Mouse (Mus musculus) urinary bladder, postnatal 25 days (tissue): ENCODE measurements around the gene Pofut2.
A peak's percentile ranks its signal among the peaks of the same experiment; 100 is the strongest.

ENCODE experiments used
- DNase-seq: peaks from one replicate; pipeline ENCODE4 v3.0.0; 2022; ENCODE audit warnings: low spot score

Gene Pofut2

GRCm38 (mm10) chr10:77258704-77259621 lies at the start of gene Pofut2:
Gene Pofut2 (plus strand): TSS chr10:77259218.
- DNase-seq: peak; percentile 93

- DNase-seq: no peak
Observed at GRCm38 (mm10) chr10:77209261-77209660, 49.8 kb upstream of the Pofut2 start.

- no peak for DNase-seq
Observed at GRCm38 (mm10) chr10:77210666-77211065, 48.4 kb upstream of the Pofut2 start.

DNA sequence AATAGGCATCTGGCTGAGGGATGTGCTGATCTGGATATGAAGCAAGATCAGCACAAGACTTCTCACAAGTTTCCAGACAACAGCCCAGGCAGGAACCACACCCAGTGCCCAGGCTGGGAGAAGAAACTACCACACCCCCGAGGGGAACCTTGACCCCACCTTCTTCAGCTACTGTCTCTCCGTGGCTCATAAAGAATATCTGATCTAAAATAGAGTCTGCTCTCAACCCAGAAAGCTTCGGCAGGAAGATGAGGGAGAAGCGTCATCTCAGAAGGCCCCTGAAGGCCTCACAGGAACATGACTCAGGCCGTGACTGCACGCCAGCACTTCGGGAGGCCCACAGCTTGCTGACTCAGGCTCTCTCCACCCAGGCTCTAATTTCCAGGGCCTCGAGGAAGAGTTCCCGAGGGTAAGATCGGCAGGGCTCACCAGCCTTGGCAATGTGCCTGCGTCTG lies 47.9 kb upstream of the Pofut2 start:
- peak; percentile 63 for DNase-seq

DNA sequence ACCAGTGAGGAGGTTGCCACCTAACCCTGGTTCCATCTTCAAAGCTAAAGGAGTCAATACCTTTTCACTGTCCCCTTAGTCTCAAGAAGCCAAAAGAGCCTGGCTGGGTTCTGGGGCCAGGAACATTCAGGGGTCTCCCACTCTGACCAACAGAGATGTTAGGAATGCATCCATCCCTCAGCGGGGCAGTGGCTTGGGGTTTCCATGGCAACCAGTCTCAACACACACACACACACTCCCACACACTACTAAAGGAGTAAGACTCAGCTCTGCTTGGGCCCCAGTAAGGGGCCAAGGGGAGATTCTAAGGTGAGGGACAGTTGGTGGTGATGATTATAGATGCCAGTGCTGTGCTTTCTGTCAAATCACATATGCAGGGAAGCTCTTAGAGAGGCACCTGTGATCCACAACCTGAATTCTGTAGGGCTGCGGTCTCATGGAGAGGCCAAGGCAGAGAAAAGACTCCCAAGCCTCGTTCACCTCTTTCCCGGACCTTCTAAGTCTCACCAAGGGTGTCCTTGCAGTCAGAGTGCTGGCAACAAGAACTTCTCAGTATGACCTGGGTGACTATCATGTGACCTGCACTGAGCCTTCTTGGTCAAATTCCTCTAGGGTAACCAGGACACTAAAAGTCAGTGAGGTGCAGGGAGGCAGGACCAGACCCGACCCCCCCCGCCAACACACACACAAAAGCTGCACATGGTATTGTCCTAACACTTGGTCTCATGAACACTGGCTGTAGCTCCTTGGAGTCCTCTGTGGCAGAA lies 46.5 kb upstream of the Pofut2 start:
- no peak for DNase-seq

DNA sequence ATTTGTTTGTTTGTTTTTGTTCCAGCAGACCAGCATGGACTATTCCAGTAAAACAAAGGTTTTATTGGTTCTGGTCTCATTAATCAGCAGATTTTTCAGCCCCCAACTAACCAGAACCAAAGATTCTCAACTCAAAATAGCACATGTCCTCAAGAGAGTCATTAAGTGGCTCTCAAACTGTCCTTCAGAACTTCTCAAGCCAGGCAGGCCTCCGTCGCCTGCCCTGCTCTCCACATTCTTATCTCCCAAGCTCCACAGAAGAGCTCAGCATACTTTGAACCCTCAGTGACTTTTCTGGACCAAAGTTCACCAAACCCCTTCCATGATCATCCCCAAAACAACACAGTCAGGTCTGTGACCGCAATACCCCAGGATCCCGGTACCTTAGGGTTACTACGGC lies 45.5 kb upstream of the Pofut2 start:
- DNase-seq: no peak

DNA sequence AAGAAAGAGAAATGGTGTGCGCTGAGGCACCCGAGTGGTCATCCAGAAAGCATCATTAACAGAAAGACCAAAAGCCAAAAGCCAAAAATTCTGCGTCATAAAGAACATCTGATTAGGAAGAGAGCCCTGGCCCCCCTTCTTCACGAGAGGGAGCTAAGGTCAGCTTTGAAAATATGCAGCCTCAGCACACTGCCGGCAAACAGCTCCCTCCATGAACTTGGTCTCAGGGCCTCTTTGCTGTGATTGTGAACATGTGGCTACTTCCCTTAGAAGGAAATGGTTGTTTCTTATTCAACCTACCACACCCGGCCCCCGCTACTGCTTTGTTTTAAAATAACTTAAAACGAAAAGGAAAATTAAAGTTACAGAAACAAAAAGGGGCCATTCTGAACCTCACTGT lies 44.4 kb upstream of the Pofut2 start:
- no peak for DNase-seq

DNA sequence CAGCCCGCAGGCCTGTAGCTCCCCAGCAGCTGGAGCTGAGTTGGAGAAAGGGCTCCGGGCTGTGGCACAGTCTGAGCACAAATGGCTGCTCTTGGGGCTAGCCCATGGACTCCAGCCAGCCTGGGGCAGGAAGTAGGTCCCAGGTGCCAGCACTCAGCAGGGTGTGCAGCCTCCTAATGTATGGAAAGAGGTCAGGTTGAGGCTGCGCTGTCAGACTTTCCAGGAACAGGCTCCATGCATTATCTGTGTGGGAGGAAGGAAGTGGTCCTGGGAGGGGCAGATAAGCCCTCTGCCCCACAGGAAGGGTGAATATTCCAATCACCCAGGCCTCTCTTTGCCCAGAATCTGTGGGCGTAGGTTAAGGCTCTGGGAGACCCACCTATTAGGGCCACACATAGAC lies 43.4 kb upstream of the Pofut2 start:
- DNase-seq: no peak

DNA sequence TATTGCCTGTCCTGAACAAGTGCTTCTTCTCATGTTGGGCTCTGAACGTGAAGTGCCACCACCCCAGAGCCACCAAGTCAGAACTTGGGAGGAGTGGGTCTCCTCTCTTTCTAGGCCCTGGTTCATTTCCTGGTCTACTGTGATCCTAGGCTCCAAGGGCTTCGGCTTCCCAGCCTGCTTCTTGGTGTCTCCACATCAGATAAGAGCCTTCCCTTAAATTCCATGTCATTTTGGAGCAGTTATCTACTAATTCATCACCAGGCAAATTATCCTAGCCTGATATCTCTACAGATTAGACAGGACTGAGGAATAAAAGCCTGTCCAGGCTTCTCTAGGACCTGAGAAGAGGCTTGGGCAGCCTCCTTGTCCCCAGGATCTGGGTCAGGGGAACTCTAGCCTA lies 42.7 kb upstream of the Pofut2 start:
- no peak for DNase-seq

DNA sequence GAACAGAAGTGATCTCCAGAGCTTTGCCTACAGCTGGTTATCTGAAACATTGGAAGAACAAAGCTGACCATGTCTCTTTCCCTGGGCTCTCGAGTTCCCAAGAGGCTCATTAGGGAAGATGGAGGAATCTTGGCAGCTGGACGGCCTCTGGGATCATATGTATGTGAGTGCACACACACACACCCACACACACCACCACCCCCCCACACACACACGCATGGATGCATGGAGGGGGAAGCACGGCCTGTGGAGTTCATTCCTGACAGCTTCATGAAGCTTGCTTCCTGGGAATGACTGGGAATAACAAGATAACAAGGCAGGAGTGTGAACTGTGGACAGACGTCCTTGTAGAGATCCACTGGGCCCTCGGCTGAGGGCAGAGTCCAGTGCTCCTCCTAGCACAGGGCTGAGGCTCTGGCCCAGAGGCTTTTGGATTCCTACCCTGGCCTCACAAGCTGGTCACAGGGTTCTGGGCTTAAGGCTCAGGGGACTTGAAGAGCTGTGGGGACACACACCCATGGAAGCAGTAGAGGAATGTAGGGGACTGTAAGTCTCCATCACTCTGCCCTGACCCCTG lies 41.8 kb upstream of the Pofut2 start:
- no peak for DNase-seq

GRCm38 (mm10) chr10:77218059-77218458 lies 41.0 kb upstream of the Pofut2 start:
- DNase-seq: no peak

- no peak for DNase-seq
Observed at GRCm38 (mm10) chr10:77219411-77220025, 39.5 kb upstream of the Pofut2 start.

GRCm38 (mm10) chr10:77221108-77221507 lies 37.9 kb upstream of the Pofut2 start:
- DNase-seq: no peak

DNA sequence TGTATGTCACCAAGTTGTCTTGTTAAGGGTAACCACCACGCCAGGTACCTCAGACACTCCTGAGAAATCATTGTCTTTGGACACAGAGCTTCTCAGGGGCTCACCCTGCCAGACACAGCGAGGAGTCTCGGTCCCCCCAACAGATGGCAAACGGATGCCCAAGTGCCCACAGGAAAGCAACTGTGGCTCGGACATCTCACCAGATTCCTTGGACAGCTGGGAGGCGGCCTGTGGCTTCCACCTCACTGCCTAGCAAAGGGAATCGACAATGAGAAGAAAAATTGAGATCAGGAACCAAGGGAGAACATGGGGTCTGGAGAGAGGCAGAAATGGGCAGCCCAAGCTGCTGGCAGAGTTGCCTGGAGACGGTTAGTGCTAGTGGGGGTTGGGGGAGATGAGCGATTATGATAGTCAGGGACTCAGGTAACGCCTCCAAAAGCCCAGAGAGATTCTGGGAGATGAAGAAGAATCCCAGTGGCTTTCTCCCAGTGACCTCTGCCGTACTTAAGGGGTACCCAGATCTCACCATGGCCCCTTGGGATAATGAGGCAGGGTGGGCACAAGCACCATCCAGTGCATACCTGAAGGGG lies 36.0 kb upstream of the Pofut2 start:
- no peak for DNase-seq

DNA sequence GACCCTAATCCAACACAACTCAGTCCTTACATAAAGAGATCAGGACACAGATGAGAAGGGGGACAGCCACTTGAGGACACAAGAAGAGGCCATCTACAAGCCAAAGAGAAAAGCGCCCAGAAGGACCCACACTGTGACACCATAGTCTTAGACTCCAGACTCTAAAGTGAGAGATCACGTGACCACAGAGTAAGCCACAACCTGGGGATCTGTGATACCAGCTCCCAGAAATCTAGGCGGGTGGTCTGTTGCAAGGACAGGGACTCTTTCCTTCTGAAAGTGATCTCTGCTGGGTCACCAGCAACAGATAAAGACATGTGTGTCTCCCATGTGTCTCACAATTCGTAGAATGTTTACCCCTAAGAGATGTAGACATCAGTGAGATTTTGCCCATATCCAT lies 34.6 kb upstream of the Pofut2 start:
- no peak for DNase-seq

DNA sequence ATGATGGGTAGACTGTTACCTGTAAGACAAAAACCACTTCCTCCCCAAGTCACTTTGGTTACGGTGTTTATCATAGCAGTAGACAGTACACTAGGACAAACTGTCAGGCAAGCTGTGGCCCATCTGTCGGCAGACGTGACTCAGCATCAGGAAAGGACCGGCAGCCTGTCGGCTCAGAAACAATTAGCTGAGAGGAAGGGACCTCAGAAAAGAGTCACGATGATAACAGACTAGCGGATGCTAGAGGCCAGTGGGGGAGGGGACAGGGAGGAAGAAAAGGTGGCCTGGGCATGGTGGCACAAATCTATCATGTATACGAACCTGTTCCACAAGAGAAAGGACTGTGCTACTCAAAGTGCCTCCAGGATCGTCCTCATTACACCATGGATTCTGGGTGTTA lies 33.6 kb upstream of the Pofut2 start:
- no peak for DNase-seq

DNA sequence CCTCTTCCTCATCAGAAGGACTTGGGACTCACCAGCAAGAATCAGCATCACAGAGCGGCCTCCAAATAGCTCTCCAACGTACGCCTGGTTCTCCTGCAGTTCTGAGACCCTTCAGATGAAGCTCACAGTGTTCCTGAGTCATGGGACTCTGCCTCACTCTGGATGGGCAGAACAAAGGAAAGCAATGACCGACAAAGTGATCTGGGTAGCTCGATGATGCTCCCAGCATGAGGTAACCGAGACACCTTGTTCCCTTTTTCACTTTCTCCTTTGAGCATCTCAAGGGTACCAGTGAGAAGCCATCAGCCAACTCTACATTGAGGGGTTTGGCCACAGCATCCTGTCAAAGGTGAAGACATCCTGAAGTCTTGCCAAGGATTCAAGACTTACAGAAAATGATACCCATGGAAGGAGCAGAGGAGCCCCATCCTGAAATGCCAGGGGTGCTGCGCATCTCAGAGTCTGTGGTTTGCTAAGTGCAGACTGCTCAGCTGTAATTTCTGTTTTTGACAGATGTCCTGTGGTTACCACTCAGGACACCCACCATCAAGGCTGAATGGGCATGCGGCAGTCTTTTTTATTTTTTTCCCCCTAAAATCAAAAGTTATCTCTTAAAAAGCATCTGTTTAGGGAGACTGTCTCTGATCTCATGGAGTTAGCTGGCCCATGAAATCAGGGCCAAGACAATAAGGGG lies 32.9 kb upstream of the Pofut2 start:
- no peak for DNase-seq

- DNase-seq: no peak
Observed at GRCm38 (mm10) chr10:77226691-77227367, 32.2 kb upstream of the Pofut2 start.

DNA sequence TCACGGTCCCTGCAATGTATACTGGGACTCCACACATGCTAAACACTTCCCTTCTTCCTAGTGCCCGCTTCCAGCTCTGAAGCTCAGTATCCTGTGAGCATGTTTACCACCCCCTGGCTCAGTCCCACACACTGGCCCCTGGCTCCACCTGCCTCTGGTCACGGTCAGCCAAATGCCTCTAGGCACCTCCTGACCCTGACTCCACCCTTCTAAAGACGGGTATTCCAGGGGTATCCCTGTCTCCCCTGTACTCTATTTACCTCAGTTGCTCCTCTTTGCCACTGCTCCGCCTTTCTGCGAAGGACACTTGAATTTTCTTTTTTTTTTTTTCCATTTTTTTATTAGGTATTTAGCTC lies 31.7 kb upstream of the Pofut2 start:
- no peak for DNase-seq

DNA sequence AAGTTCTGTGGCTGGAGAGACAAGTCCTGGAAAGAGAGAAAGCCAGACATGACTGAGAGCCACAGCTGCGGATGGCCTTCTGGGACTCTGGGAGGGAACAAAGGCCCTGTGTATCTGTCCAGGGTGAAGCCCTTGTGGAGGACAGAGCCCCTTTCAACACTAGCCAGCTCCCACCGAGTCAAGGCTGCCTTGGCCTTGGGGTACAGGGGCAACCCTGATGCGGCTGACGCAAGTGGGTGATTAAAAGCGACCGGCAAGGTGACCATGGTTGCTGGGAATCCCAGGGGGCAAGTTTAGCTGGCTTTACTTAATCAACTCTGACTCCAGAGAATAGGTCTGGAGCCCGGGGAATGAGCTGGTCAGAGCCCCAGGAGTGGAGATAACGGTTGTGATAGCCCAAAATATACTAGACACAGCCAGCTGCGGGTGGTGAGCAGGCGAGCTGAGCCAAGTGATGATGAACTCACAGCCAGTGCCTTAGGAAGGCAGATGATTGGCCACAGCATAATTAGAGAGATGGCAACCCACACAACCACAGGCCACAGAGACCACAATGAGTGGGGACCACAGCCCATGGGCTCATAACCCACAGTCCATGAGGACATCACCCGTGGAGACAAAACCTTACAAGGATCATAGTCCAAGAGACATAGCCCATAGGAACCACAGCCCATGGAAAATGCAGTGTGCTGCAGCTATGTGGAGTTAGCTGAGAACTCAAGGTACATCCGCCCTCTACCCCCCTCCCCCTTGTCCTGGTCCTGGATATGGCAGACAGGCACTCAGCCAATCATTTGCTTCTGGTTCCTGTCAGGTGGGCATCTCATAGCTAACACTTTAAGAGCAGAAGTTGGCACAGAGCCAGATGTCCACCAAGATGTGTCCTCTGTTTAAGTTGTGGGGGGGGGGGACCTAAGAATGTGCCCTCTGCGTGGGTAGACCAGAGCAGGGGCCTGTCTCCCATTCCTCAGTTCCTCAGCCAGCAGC lies 29.1 kb upstream of the Pofut2 start:
- DNase-seq: no peak
